Mouse (Mus musculus) layer of hippocampus, postnatal 25 days (tissue): ENCODE results near the gene Klrb1c. TPM values are rescaled to one million over a fixed set of nuclear protein-coding genes. Genes with fewer than 3 reads are reported as not detected.
"Not testable (repeated sequence)": the region's sequence is repeated elsewhere in the genome, so short reads cannot be mapped to it uniquely, and the experiment has no call there.

Experiments
- DNase-seq, 2 experiments: peaks; one replicate each; pipeline ENCODE4 v3.0.0; 2022; ENCODE audit warnings: mixed read lengths in 2 of 2, low spot score in 1 of 2; ENCODE audit errors: extremely low spot score in 1 of 2
- total RNA-seq, 2 experiments: library from RNA; stranded (reverse); gene quantifications; 2 replicates each; pipeline ENCODE4 v1.2.3; 2021

Gene Klrb1c
- total RNA-seq, 2 experiments from 2014 or later: not detected

DNA sequence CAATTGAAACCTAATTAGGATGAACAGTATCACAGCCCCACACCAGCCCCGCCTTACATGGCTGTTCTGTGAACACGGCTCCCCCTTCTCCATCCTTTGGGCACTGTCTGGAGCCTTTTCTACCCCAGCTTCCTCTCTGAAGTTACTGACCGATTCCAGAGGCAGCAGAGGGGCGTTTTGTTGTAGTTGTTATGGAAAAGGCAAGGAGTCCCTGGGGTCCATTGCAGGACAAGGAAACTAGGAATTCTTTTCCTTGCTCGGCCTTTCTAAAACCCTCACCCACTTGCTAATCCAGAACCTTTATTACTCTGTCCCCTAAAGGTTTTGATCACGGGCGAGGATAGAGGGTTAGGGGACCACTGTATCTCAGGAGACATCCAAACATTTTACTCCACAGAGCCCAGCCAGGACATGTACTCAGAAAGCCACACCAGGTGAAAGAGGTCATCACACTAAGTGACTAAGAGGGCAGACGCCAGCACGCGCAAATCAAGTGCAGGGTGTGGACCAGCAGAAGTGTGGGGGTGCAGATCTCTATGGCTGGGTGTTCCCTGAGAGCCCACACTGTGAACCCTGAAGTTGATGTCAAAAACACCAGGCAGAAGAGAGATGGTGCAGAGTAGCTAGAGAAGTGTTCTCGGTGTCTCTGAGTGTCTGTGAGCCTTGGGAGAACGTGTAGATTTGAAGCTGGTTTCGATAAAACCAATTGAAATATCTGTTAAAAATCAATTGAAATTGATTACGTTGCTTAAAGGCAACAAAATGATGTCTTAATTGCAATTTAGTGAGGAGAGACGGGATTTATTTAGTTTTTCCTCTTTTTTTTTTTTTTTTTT is 9.1 kb upstream of the Klrb1c start:
- no peak for DNase-seq

DNA sequence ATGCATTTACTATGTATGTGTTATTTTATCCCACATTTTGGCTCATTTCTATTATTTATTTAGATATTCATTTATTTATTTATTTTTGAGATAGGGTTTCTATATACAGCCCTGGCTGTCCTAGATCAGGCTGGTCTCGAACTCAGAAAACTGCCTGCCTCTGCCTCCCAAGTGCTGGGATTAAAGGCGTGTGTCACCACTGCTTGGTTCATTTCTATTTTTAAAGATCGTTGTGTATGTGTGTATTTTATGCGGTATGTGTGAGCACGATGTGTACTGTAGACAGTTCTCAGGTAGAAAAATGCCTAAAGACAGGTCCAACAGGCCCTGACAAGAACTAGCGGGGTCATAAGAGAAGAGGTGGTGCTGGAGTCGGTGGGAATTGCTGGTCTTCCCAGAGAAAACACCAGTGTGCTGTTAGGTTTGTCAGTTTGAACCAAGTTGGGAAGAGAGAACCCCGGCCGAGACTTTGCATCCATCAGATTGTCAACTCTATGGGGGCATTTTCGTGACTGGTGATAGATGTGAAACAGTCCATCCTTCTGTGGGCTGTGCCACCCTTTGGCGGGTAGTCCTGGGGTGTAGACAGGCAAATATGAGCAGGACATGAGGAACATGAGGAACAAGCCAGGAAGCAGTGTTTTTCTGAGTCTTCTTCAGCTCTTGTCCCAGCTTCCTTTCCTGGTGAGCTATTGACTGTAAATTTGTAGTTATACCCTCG is 8.3 kb upstream of the Klrb1c start:
- DNase-seq: no peak

DNA sequence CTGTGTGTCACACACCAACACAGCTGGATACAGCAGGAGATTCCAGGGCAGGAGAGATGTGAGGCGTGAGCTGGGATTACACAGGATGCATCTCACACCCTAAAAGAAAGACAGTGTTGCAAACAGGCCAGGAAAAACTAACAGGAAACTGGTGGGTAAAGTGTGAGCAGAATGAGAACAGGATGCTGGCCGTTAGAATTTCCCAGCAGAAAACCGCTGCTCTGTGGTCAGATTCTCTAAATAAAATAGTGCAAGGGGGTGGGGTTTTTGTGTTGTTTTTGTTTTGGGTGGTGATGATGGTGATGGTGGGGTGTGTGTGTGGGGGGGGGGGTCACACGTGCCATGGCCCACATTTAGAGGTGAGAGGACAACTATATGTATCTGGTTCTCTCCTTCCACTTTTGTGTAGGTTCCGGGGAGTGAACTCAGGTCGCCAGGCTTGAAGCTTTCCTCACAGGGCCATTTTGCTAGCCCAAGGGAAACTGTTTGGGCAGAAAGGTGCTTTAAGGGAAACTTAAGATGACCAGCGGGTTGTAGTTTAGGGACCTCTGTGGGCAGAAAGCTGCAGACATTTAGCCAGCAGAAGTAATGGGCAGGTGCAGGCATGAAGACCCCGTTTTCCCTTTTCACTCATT is 7.4 kb upstream of the Klrb1c start:
- no peak for DNase-seq

DNA sequence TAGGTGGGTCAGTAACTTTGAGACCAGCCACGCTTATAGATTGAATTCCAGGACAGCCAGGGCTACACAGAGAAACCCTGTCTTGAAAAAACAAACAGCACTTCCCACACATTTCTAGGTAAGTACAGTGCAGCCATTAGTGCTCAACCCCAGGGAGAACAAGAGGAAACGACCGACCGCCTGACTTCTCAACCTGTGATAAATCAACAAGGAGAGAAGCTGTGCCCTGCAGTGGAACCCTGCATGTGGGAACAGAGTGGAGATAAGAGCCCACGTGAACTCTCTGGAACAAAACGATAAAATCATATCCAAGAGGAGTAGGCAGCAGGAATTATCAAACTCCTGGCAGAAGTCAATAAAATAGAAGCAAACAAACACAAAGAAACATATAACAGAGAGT is 4.7 kb upstream of the Klrb1c start:
- DNase-seq: no peak

DNA sequence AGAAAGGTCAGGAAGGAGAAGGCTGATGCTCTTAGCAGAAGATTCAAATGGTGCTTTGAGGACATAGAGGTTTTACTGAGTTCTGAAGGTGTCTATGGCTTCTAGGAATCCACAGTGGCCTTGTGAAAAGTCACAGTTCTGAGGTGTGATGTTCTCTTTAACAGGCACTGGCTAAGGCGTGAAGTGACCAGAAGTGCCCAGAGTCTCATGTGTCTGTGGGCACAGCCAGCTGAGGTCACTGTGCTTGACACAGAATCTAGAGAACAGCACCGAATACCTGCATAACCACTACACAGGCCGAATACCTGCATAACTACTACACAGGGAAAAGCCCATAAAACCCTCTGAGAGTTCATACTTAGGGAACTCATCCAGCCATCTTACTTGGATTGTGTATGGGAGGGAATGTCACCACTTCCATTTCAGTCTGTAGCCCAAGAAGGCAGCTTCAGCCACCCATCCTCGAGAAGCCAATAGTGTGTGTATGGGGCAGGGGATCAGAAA is 1.5 kb upstream of the Klrb1c start:
- not testable (repeated sequence) for DNase-seq

DNA sequence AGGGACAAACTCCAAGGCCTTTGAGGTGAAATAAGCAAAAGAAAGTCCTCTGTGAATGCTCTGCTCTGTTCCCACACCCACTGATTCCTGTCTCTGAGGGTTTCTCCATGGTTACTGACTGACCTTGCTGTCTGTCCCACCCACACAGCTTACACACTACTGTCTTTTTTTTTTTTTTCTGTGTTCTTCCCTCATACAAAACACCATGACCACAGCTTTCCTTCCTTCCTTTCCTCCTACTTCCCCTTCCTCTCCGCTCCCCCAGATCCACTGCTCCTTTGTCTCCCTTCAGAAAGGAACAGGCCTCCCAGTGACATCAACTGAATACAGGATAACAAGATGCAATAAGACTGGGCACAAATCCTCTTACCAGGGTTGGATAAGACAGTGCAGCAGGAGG is 498 bp downstream of the Klrb1c start:
- no peak for DNase-seq

DNA sequence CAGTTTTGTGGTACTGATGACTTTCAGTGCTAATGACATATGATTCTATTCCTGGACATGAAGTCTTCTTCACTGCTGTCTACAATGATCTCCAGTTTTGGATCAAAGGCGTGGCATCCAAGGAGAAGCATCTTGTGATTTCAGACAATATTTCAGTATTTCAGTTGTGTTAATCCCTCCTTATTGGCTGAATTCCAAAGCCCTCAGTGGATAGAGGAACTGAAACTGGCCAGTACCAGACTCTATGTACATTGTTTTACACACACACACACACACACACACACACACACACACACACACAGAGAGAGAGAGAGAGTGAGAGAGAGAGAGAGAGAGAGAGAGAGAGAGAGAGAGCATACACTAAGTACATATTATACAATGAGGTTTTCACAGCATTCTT is 2.6 kb downstream of the Klrb1c start:
- DNase-seq: not testable (repeated sequence)

DNA sequence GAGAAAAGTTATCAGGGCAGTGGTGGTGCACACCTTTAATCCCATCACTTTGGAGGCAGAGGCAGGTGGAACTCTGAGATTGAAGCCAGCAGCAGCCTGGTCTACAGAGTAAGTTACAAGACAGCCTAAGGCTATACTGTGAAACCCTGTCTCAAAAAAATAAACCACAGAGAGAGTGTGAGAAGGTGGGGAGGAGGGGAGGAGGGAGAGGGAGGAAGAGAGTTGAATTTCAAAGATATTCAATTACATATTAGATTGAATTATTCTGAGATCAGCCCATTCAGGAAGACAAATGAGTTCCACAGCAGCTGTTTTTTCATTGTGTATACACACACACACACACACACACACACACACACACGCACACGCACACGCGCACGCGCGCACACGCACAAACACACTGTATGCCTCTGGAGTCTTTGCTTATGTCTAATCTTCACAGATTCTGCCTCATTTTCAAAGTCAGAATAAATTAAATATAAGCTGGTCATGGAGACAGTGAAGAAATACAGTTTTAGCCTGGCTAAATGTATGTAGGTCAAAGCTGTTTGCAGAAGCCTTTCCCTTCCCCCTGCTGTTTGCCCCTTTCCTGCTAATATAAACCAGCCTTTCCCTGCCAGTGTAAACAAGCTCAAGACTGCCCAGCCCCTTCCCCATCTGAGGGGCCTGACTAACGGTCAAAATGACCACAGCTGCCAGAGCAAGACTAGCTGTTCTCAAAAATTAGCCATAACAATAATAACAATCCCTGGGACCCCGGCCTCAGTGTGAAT is 19.3 kb downstream of the Klrb1c start:
- no peak for DNase-seq

DNA sequence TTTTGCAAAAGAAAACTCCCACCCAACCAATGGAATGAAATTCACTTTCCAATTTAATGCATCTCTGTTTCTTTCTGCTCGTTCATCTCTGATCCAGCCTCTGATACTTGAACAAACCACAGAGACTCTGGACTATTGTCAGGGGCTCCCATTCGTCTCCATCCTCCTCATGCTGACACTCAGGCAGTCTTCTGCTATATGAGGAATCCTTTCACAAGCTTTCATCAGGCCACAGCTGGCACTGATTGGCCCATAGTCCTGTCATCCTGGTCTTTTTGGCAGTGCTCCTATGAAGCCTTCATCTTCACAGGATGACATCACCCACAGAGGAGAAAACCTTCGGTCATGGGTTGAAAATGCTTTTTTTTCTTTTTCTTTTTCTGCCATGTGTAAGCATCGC is 21.0 kb downstream of the Klrb1c start:
- DNase-seq: no peak

DNA sequence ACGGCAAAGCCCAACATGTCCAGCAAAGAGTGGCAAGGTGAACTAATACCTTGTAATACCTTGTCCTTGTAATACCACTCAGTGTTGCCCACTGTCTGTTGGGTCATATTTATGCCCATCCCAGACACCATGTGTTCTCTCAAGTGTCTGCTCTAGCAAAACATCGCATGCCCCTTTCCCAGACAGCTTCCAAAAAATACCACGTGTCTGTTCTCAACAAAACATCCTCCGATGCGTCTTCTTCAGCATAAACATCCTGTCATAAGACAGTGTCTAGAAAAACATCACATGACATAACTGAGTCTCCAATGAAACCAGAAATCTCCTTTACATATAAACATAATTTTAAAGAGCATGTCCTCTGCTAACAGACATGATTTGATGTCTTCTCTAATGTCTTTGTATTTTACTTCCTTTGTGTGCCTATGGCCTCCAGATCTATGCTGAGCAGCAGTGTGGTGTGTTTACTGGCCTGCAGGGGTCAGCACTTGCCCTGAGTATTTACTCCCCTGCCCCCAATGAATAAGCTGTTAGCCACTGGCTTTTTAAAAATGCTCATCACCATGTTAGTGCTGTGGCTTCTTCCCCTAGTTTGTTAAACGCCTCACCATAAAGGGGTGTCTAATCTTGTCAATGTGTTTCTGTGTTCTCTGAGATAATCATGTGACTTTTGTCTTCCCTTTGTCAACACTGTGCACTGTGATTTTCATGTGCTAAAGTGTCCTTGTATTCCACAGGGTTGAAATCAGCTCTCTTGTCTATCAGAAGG is 22.3 kb downstream of the Klrb1c start:
- peak in 1 of 2 experiments; percentile 15 for DNase-seq

DNA sequence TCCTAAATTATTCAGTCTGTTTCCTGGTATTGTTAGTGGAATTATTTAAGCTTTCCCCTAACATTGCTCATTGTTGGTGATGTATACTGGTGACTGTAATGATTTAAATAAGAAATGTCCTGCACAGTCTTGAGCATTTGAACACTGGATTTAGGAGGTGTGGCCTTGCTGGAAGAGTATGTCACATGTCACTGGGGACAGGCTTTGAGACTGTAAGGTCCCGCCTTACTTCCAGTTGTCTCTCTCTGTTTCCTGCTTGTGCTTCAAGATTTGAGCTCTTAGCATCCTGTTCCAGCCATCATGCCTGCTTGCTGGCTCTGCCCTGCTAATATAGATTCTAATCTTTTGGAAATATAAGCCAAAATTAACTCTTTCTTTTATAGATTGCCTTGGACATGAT is 23.8 kb downstream of the Klrb1c start:
- no peak for DNase-seq

DNA sequence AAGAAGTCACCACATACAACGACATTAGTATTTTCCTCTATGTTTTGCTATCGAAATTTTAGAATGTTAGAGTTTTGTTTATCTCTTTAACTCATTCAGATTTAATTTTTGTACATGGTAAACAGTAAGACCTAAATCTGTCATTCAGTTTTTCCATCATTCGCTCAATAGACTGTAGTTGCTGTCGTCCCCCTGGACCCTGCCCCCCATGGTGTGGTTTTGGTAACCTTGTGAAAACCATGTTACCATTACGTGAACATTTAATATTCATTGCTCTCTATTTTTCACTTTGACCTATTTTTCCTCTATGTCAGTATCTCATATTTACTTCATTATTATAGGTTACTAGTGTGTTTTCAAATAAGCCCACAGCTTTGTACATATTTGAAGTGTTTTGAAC is 24.4 kb downstream of the Klrb1c start:
- DNase-seq: no peak

DNA sequence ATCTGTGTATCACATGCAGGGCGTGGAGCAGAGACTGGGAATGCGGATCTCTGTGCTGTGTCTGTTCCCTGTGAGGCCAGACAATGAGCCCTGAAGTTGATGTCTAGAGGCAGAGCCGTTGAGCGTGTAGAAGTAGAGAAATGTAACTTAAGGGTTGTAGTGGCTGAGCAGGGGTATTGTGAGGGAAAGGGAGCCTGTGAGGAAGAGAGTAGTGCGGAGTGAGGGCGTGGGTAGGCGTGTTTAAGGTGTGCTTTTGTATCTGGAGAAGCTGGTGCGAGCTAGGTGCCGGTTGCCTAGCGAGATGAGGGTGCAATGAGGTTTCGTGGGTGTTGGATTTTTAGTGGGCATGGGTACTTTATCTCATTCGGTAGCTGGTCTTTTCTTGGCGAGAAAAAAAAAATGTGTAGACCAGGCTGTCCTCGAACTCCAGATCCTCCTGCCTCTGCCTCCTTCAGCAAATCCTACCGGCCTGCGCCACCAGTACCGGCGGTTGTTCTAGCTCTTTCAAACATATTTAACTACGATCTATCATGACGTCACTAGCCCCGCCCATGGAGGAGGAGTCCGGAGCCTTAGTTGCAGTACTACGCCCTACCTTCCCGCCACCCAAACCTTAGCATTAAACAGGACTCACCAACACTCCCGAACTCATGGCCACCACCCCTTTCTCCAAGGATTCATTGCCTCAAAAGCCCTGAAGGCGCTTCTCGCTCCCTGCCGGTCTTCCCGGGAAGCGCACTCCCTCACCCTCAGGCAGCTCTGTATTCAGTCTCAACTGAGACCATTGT is 25.1 kb downstream of the Klrb1c start:
- DNase-seq: peak; percentile 78 to 95

DNA sequence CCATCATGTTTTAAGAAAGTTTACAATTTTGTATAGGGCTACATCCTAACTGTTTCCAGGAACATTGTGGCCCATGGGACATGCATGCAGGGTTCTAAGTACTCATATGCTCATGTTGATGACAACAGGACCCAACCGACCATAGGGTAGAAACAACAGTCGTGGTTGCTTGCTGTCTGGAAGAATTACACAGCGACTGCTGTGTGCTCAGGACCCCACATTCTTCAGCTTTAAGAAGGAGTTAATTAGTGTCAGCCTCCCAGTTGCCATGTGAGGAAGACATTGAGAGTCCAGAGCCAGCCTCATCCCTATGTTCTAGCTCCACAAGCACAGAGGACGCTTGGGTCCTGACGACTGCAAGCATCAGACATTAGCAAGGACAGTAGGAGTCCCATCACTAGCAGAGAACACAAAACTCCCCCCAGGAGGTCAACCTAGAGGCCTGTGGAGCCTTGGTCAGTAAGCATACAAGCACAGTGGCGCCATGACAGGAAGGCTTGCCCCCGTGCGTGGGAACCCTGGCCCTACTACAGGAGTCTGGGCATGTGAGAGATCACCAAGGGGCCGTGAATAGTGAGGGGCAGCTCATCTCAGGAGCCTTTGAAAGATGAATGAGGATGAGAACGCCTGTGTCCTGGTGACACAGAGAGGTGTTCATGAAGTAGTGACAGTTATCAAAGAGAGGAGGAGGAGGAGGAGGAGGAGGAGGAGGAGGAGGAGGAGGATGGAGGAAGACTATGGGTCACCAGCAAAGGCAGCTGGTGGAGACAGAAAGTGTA is 25.9 kb downstream of the Klrb1c start:
- DNase-seq: not testable (repeated sequence)

DNA sequence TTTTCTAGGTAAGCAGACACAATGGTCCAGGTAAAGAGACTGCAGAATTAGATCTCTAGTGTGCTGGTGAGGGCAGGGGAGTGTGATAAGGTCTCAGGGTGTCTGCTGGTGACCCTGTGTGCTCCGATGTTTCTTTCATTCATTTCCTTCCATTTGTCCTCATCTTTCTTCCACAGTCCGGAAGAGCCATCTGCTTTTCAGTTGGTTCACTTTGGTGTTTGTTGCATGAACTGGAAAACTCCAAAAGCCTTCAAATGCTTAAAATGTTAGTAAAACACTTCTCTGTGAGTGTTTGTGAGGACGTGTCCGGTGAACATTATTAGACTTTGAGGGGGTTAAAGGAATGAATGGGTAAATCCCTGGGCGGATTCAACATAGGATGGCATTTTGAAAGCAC is 27.9 kb downstream of the Klrb1c start:
- DNase-seq: no peak

DNA sequence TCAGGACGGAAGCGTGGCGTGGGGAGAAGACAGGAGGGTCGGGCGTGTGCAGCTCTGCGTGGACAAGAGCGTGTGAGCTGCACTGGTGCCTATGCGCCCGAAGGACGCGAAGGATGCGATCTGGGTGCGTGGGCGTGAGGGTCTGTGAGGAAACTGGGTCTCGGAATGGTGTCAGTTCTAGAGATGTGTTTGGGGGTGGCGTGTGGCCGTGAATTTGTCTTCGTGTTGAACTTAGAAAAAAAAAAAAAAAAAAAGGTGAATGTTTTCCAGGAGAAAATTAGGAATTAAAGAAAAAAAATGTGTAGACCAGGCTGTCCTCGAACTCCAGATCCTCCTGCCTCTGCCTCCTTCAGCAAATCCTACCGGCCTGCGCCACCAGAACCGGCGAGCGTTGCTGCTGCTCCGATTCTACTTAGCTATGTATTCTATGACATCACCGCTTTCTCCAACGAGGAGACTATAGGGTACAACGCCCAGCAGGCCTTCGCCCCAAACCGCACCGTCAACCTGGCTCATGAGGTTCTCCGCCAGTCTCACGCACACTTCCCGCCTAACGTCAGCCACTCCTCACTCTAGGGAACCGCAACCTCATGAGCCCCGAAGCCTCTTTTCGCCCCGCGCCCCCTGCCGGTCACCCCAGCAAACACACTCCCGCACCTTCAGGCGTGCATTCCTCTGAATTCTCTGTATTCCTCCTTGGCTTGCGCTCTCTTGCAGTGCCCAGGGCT is 28.4 kb downstream of the Klrb1c start:
- DNase-seq: peak; percentile 93 to 94

DNA sequence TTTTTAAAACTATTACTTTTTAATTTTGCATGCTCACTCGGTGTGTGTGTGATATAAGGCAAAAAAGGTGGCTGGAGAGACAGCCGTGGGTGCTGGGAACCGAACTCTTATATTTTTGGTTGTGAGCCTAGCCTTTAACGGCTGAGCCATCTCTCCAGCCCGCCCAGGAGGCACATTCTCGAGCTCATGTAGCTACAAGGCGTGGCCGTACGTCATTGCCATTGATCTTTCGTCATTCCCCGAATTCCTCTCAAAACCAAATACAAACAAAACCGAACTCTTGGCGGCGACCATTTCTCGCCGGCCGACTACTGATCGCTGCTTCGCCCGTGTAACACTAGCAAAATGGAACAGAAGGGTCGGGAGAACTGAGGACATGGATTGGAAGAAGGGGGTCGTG is 29.0 kb downstream of the Klrb1c start:
- DNase-seq: peak; percentile 98 to 99
